Mouse (Mus musculus) skeletal muscle tissue, adult 2 months (tissue): ENCODE measurements around the gene Nkx2-3.

Experiments used
- DNase-seq: peaks from one replicate; pipeline ENCODE4 v3.0.0-alpha.2; 2012; ENCODE audit warnings: low read depth, low spot score

Nkx2-3 gene

GRCm38 (mm10) chr19:43612051-43612450 is at the start of gene Nkx2-3:
Gene Nkx2-3, plus strand, starts transcription at chr19:43612325.
- DNase-seq: no peak

GRCm38 (mm10) chr19:43563166-43563565 is 49.0 kb upstream of the Nkx2-3 start:
- no peak for DNase-seq

- no peak for DNase-seq
Measured at GRCm38 (mm10) chr19:43568298-43568697, 43.8 kb upstream of the Nkx2-3 start.

- DNase-seq: no peak
Measured at GRCm38 (mm10) chr19:43569133-43569532, 43.0 kb upstream of the Nkx2-3 start.

- peak; percentile 43 for DNase-seq
Measured at GRCm38 (mm10) chr19:43570831-43571790, 41.0 kb upstream of the Nkx2-3 start.

GRCm38 (mm10) chr19:43579081-43579796 is 32.9 kb upstream of the Nkx2-3 start:
- no peak for DNase-seq

GRCm38 (mm10) chr19:43581185-43581584 is 30.9 kb upstream of the Nkx2-3 start:
- no peak for DNase-seq

GRCm38 (mm10) chr19:43583192-43583591 is 28.9 kb upstream of the Nkx2-3 start:
- no peak for DNase-seq

- DNase-seq: no peak
Measured at GRCm38 (mm10) chr19:43583595-43583994, 28.5 kb upstream of the Nkx2-3 start.

GRCm38 (mm10) chr19:43584788-43585187 is 27.3 kb upstream of the Nkx2-3 start:
- DNase-seq: no peak

GRCm38 (mm10) chr19:43592026-43592425 is 20.1 kb upstream of the Nkx2-3 start:
- no peak for DNase-seq

- no peak for DNase-seq
Measured at GRCm38 (mm10) chr19:43596981-43597380, 15.1 kb upstream of the Nkx2-3 start.

- DNase-seq: no peak
Measured at GRCm38 (mm10) chr19:43598741-43599660, 13.1 kb upstream of the Nkx2-3 start.

- no peak for DNase-seq
Measured at GRCm38 (mm10) chr19:43599776-43600544, 12.2 kb upstream of the Nkx2-3 start.

GRCm38 (mm10) chr19:43600545-43601331 is 11.4 kb upstream of the Nkx2-3 start:
- no peak for DNase-seq

GRCm38 (mm10) chr19:43601440-43601839 is 10.7 kb upstream of the Nkx2-3 start:
- DNase-seq: no peak

- DNase-seq: no peak
Measured at GRCm38 (mm10) chr19:43601996-43602590, 10.0 kb upstream of the Nkx2-3 start.

GRCm38 (mm10) chr19:43603521-43603920 is 8.6 kb upstream of the Nkx2-3 start:
- no peak for DNase-seq

GRCm38 (mm10) chr19:43604492-43605120 is 7.5 kb upstream of the Nkx2-3 start:
- DNase-seq: no peak
